Mouse (Mus musculus) cerebral cortex, adult 2 months (tissue): ENCODE data around the gene Alpi.

Source experiments
- WGBS: fragments of 180-500 bp; shearing (Covaris S2); methylation state at CpG from one replicate; pipeline ENCODE4 v1.1.7; 2018; 5-methylcytosine and 5-hydroxymethylcytosine counted together

Gene Alpi

GRCm38 (mm10) chr1:87059042-87059665 lies 42.3 kb downstream of the Alpi start:
- WGBS, result 80% methylated on average over 8 of the region's 8 CpGs

DNA sequence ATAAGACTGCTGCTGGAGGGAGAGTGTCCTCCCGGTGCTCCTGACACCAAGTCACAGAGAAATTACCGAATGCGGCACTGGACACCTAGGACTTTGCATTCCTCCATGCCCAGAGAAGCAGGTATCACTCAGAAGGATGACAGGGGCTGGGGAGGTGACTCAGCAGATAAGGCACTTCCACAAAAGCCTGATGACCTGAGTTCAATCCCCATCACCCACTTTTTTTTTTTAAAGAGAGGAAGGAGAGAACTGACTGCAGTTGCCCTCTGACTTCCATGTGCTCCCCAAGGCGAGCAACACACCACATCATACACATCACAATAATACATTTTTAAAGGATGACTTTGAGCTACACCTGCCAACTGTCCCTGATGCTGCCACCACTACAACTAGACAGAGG lies 44.3 kb downstream of the Alpi start:
- WGBS, result 78% methylated on average over 4 of the region's 4 CpGs

GRCm38 (mm10) chr1:87051369-87051768 lies 50.0 kb downstream of the Alpi start:
- 54% methylated on average over 4 of the region's 4 CpGs for whole genome bisulfite sequencing

GRCm38 (mm10) chr1:87050700-87051099 lies 50.7 kb downstream of the Alpi start:
- 94% methylated on average over 1 of the region's 1 CpGs for WGBS

DNA sequence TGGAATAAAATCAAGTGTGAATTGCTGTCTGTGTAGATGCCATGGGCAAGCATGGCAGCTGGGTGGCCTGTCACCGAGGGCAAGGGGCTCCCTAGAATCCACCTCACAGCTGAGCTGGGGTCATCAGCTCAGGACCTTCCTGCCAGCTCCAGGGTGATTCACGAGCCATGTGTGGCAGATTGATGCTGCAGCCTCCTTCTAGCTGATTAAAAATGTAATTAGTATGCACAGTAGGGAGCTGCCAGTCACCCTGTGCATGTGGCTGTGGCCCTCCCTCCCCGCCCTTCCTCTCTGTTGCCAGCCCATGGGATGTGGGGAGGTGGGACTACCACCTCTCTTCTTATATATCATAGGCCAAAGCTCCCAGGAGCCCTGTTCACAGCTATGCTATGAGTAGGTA lies 51.3 kb downstream of the Alpi start:
- 71% methylated on average over 3 of the region's 3 CpGs for WGBS
